Comparison of ENCODE assay signal across 9 mouse cellular contexts in the genomic region with DNA sequence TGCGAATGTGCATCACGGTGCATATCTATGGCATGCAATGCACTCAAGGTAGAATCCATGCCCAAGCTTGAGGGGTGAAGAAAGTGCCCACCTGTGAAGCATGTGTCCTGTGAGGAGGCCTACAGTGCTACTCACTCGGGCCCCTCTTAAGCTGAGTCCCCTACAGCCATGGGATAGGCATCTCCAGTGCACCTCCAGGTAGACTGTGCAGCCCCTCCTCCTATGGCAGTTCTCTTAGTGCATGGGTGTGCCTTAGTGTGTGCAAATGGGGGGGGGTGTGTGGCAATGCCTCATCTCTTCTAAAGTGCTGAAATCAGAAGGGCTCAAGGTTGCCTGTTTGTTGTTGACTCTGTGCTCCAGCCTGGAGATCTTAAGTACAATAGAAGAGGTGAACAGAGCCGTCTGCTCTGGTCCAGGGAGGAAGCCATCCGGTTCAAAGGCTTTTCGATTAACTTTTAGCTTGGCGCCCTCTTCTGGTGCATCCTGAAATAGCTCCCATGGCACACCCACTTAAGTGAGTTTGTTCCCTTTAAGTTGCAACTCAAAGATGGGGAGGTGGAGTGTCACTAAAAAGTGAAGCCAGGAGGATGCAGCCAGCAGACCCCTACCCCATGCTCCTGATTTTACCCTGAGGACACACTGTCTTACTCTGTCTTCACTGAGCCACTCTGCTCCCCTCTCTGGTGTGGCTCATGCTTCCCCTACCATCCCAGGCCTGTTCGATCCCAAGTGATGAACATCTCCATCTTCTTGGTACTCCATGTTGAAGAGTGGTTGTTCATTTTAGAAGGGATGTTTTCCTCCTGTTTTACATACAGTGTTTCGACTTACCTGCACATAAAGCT. TPM values are rescaled to one million over a fixed set of nuclear protein-coding genes. Genes with fewer than 3 reads are reported as not detected.
DNase-seq lines count a peak whose midpoint lies in the region; ATAC-seq and TF ChIP-seq lines count a peak whose summit lies in the region.
"Had no signal": no experiment of that assay in that cellular context is flagged by ENCODE, and none has a peak within 500 bp of the region (broad histone marks: within the 10 kb centered on the region; RNA-seq: fewer than 3 reads in every experiment).

No protein-coding gene starts in this region.

- TF ChIP-seq POLR2A in bone marrow macrophage, adult 2 months (IDR thresholded peaks at IDR 0.05; ENCODE audit: borderline replicate concordance, low read depth, low read length): no peak

- no peak overlapping the region for H3K9ac ChIP-seq in ES-E14 (ENCODE audit: insufficient read depth, low read depth, low read length, poor library complexity, severe bottlenecking)
- H3K9ac ChIP-seq: limb, embryonic 15.5 days had no signal

- no peaks in the 10 kb centered on the region for H3K36me3 ChIP-seq in ES-E14 (ENCODE audit: control insufficient read depth, insufficient read depth, low read length, poor library complexity, severe bottlenecking)

- no peak overlapping the region for H3K27ac ChIP-seq in ES-E14 (ENCODE audit: insufficient read depth, low read depth, low read length, poor library complexity, severe bottlenecking)
- H3K27ac ChIP-seq in bone marrow macrophage, adult 2 months (ENCODE audit: insufficient read depth, low read depth, low read length): no peak overlapping the region
- H3K27ac ChIP-seq in layer of hippocampus, adult 2 months: no peak overlapping the region
- H3K27ac ChIP-seq: limb, embryonic 15.5 days had no signal

- DNase-seq in ES-E14 (ENCODE audit: low read depth, low spot score): peak; percentile 68
- peak; percentile 59 to 79 for DNase-seq in layer of hippocampus, adult 2 months (ENCODE audit: low spot score in 2 of 2)
- DNase-seq in lung, postnatal 36 days: peak; percentile 90
- peak; percentile 64 for DNase-seq in right cerebral cortex, adult 18-20 months
- peak; percentile 52 to 57 for DNase-seq in urinary bladder, postnatal 36 days (ENCODE audit: low spot score in 2 of 2)

- peak; percentile 54 for ATAC-seq in erythroblast, adult 5-6 weeks (replicated peaks; ENCODE audit: low FRiP score, poor library complexity, severe bottlenecking)
- ATAC-seq in hematopoietic stem cell, adult 5-6 weeks (replicated peaks in 1 of 2; ENCODE audit: insufficient read depth in 1 of 2, low FRiP score in 2 of 2, low TSS enrichment in 1 of 2, low read depth in 1 of 2, poor library complexity in 2 of 2, severe bottlenecking in 2 of 2): peak; percentile 76 to 82; a peak in 3 of 4 replicates

- H3K4me3 ChIP-seq in ES-E14 (ENCODE audit: insufficient read depth in 1 of 2, low read depth in 1 of 2, low read length in 2 of 2, poor library complexity in 1 of 2, severe bottlenecking in 1 of 2): no peak overlapping the region
- no peak overlapping the region for H3K4me3 ChIP-seq in bone marrow macrophage, adult 2 months (ENCODE audit: insufficient read depth, low read length)
- no peak overlapping the region for H3K4me3 ChIP-seq in layer of hippocampus, adult 2 months
- H3K4me3 ChIP-seq: limb, embryonic 15.5 days had no signal

- in situ Hi-C loops in ES-E14 (cut with MboI; ENCODE audit: low sequenced_read_pairs in 2 of 2, unreplicated experiment in 2 of 2): loop anchor here in 1 of 2 experiments (25.0 kb wide), 1 partner anchor 261 kb away; no protein-coding TSS in a partner anchor

- TF ChIP-seq CTCF in bone marrow macrophage, adult 2 months (IDR thresholded peaks at IDR 0.05; ENCODE audit: low read depth, low read length): peak; percentile 65; the same call in 1 of the 2 replicates
- peak; percentile 94 for TF ChIP-seq CTCF in layer of hippocampus, adult 2 months (conservative IDR thresholded peaks at IDR 0.05)

- no peaks in the 10 kb centered on the region for H3K9me3 ChIP-seq in ES-E14 (ENCODE audit: control insufficient read depth, insufficient read depth, low read depth, low read length)
- H3K9me3 ChIP-seq: limb, embryonic 15.5 days had no signal

- no peaks in the 10 kb centered on the region for H3K4me1 ChIP-seq in ES-E14 (ENCODE audit: control insufficient read depth in 2 of 2, insufficient read depth in 2 of 2, low read length in 2 of 2, poor library complexity in 1 of 2)
- H3K4me1 ChIP-seq in bone marrow macrophage, adult 2 months (ENCODE audit: control insufficient read depth, insufficient read depth, low read length): peaks cover 5% of the 10 kb centered on the region
- H3K4me1 ChIP-seq: limb, embryonic 15.5 days had no signal

TF ChIP-seq in ES-E14, 5 proteins besides CTCF, POLR2A, EP300 and RAD21:
- TF ChIP-seq CHD2 (IDR thresholded peaks at IDR 0.05; ENCODE audit: low read depth, low read length) (no peak), ZC3H11A (IDR thresholded peaks at IDR 0.05; ENCODE audit: borderline replicate concordance, low read depth, low read length) (peak; percentile 57; the same call in 1 of the 2 replicates)

RNA-seq across cellular contexts. Expression of a gene that starts 55.0 kb away (rescaled TPM):
- 12.1 and 14.6 TPM in 2 replicates for total RNA-seq in ES-E14 (2012; rRNA removed)
- 51.2 and 53.2 TPM in 2 replicates for polyA plus RNA-seq in bone marrow macrophage, adult 2 months (2012; ENCODE audit: insufficient read depth, insufficient read length, missing spikeins)
- total RNA-seq in erythroblast, adult 5-6 weeks (2015; ENCODE audit: low replicate concordance): 11.1 and 36.5 TPM in 2 replicates
- total RNA-seq in erythroblast, adult 5-6 weeks (2017; ENCODE audit: low replicate concordance): 5.2 and 9.2 TPM in 2 replicates
- 33.2 and 37.5 TPM in 2 replicates for total RNA-seq in hematopoietic stem cell, adult 5-6 weeks (2017)
- 10 to 100 TPM; 24.7 to 26.5 TPM for total RNA-seq in layer of hippocampus, adult 2 months (2021)
